Mouse (Mus musculus): ENCODE data around the gene Ctdsp2. TPM values are rescaled to one million over a fixed set of nuclear protein-coding genes. Genes with fewer than 3 reads are reported as not detected.

The Ctdsp2 gene
- polyA plus RNA-seq, 1 experiment = 179 TPM

GRCm38 (mm10) chr10:127003806-127004205, 25.3 kb downstream of the Ctdsp2 start:
- no peak overlapping the region for H3K4me3 ChIP-seq (ENCODE audit: control insufficient read depth, insufficient read depth, low read length)
- DNase-seq = no peak
- H3K27me3 ChIP-seq (ENCODE audit: control insufficient read depth, insufficient read depth, low read length) = no peaks in the 10 kb centered on the region
- no peaks in the 10 kb centered on the region for H3K4me1 ChIP-seq (replicated peaks; ENCODE audit: control insufficient read depth, insufficient read depth, low read length)
- no peak for TF ChIP-seq CTCF (IDR thresholded peaks at IDR 0.05; ENCODE audit: borderline replicate concordance, control insufficient read depth, extremely low read depth, insufficient read depth, low read length, poor library complexity)
- no peak for TF ChIP-seq POLR2A (IDR thresholded peaks at IDR 0.05; ENCODE audit: control insufficient read depth, extremely low read depth, insufficient read depth, low read length, poor library complexity)
- H3K36me3 ChIP-seq (ENCODE audit: control insufficient read depth, insufficient read depth, low read length) = no peaks in the 10 kb centered on the region
- 81% methylated on average over 7 of the region's 7 CpGs for whole genome bisulfite sequencing
- H3K27ac ChIP-seq (ENCODE audit: control insufficient read depth, insufficient read depth, low read length) = no peak overlapping the region

- Histone ChIP-seq H3K4me3 (ENCODE audit: control insufficient read depth, insufficient read depth, low read length) (no peak overlapping the region), H3K27ac (ENCODE audit: control insufficient read depth, insufficient read depth, low read length) (no peak overlapping the region), H3K27me3 (ENCODE audit: control insufficient read depth, insufficient read depth, low read length) (no peaks in the 10 kb centered on the region), H3K36me3 (ENCODE audit: control insufficient read depth, insufficient read depth, low read length) (no peaks in the 10 kb centered on the region), H3K4me1 (replicated peaks; ENCODE audit: control insufficient read depth, insufficient read depth, low read length) (no peaks in the 10 kb centered on the region)
- no peak for DNase-seq
- WGBS = 67% methylated on average over 5 of the region's 5 CpGs
- no peak for TF ChIP-seq POLR2A (IDR thresholded peaks at IDR 0.05; ENCODE audit: control insufficient read depth, extremely low read depth, insufficient read depth, low read length, poor library complexity)
- TF ChIP-seq CTCF (IDR thresholded peaks at IDR 0.05; ENCODE audit: borderline replicate concordance, control insufficient read depth, extremely low read depth, insufficient read depth, low read length, poor library complexity) = no peak
These were observed 38.0 kb downstream of the Ctdsp2 start for GRCm38 (mm10) chr10:127016488-127016887.

DNA sequence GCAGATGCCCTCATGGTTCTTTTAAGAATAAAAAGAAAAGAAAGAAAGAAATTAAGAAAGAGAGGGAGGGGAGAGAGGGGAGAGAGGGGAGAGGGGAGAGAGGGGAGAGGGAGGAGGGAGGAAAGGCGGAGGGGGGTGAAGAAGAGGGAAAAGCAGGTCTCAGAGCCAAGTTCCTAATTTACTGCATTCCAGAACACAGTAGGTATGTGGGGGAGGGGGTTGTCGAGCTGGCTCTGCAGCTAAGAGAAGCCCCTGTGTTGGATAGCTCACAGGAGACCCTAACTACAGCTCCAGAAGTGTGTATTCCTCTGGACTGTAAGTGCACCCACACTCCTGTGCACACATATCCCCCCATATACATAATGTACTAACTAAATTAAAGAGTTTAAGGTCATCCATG, 38.6 kb downstream of the Ctdsp2 start:
- DNase-seq = no peak
- Histone ChIP-seq H3K4me3 (ENCODE audit: control insufficient read depth, insufficient read depth, low read length) (no peak overlapping the region), H3K4me1 (replicated peaks; ENCODE audit: control insufficient read depth, insufficient read depth, low read length) (no peaks in the 10 kb centered on the region), H3K36me3 (ENCODE audit: control insufficient read depth, insufficient read depth, low read length) (no peaks in the 10 kb centered on the region), H3K27ac (ENCODE audit: control insufficient read depth, insufficient read depth, low read length) (no peak overlapping the region), H3K27me3 (ENCODE audit: control insufficient read depth, insufficient read depth, low read length) (no peaks in the 10 kb centered on the region)
- TF ChIP-seq POLR2A (IDR thresholded peaks at IDR 0.05; ENCODE audit: control insufficient read depth, extremely low read depth, insufficient read depth, low read length, poor library complexity) (no peak), CTCF (IDR thresholded peaks at IDR 0.05; ENCODE audit: borderline replicate concordance, control insufficient read depth, extremely low read depth, insufficient read depth, low read length, poor library complexity) (no peak)
- 51% methylated on average over 2 of the region's 2 CpGs for WGBS

GRCm38 (mm10) chr10:127018422-127018821, 39.9 kb downstream of the Ctdsp2 start:
- no peak overlapping the region for H3K27ac ChIP-seq (ENCODE audit: control insufficient read depth, insufficient read depth, low read length)
- WGBS = 93% methylated on average over 16 of the region's 16 CpGs

DNA sequence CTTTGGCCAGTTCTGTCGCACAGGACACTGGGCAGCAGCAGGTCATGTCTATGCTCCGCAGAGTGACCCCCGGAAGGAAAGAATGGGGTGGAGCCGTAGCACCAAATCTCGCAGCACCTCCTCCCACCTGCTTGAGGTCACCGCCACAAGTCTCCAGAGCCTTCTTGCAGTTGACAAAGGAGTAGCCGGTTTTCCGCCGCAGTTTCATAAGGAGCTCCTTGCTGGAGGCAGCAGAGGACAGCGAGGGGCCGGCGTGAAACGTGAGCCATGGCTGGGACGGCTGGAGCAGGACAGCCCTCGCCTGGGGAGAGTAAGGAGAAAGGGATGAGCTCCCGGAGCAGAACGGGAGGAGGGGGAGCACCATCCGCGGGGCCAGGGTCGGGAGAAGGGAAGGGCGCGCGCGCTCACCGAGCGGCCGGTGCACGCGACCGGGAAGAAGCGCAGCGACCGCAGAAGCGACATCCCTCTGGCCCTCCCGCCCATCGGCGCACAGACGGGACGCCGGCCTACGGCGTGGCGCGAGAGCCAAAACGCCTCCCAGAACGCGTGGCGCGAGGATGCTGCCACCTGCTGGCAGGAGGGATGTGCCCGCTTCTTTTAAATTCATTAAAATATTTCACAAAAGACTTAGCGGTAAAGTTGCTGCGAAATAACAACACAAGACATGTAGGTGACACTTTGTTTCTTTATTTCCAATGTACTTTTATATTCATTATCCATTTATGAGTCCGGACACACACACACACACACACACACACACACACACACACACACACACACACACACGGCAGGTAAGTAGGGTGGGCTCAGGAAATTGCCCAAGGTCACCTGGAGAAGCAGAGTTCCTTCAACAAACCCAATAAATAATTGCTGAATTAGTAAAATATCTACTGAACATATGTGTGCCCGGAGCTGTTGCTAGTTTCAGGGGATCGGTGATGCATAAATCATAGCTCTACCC, 52.1 kb downstream of the Ctdsp2 start, which contains the start of gene Tsfm:
Gene Tsfm (minus strand): TSS at position 505 of the 961 bp plus-strand sequence.
- Histone ChIP-seq H3K27me3 (ENCODE audit: control insufficient read depth, insufficient read depth, low read length) (no peaks in the 10 kb centered on the region), H3K27ac (ENCODE audit: control insufficient read depth, insufficient read depth, low read length) (no peak within 1 kb of the TSS), H3K36me3 (ENCODE audit: control insufficient read depth, insufficient read depth, low read length) (no peaks in the 10 kb centered on the region; the same call in 1 of the 2 replicates), H3K4me3 (ENCODE audit: control insufficient read depth, insufficient read depth, low read length) (peak within 1 kb of the TSS; percentile 71), H3K4me1 (replicated peaks; ENCODE audit: control insufficient read depth, insufficient read depth, low read length) (peaks cover 4% of the 10 kb centered on the region; the same call in 1 of the 2 replicates)
- TF ChIP-seq CTCF (IDR thresholded peaks at IDR 0.05; ENCODE audit: borderline replicate concordance, control insufficient read depth, extremely low read depth, insufficient read depth, low read length, poor library complexity) = peak; percentile 94
- TF ChIP-seq POLR2A (IDR thresholded peaks at IDR 0.05; ENCODE audit: control insufficient read depth, extremely low read depth, insufficient read depth, low read length, poor library complexity) = no peak
- peak; percentile 92 for DNase-seq
- WGBS = 5% methylated on average over 56 of the region's 56 CpGs

More at GRCm38 (mm10) chr10:127018422-127018821, 39.9 kb downstream of the Ctdsp2 start:
- no peaks in the 10 kb centered on the region for H3K36me3 ChIP-seq (ENCODE audit: control insufficient read depth, insufficient read depth, low read length)
- H3K4me3 ChIP-seq (ENCODE audit: control insufficient read depth, insufficient read depth, low read length) = no peak overlapping the region
- TF ChIP-seq CTCF (IDR thresholded peaks at IDR 0.05; ENCODE audit: borderline replicate concordance, control insufficient read depth, extremely low read depth, insufficient read depth, low read length, poor library complexity) (no peak), POLR2A (IDR thresholded peaks at IDR 0.05; ENCODE audit: control insufficient read depth, extremely low read depth, insufficient read depth, low read length, poor library complexity) (no peak)
- H3K27me3 ChIP-seq (ENCODE audit: control insufficient read depth, insufficient read depth, low read length) = no peaks in the 10 kb centered on the region
- no peaks in the 10 kb centered on the region for H3K4me1 ChIP-seq (replicated peaks; ENCODE audit: control insufficient read depth, insufficient read depth, low read length)
- DNase-seq = no peak

DNA sequence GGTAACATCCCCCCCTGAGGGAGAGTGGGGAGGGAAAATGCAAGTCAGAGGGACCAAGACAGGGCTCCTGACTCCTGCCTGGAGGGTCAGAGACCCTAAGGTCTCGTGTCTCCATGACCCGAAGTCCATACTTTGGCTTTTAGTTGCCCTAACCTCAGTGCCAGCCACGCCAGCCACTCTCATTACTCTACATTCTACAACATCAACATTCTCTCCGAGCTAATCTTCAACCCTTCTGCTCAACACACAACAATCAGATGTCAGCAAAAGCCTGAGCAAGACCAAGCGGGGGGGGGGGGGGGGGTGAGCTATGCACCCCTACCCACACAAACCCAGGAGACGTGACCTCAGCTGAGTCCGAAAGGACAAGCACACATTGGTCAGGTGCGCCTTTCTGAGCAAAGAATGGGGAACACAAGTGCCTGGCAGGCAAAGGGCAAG, 54.8 kb downstream of the Ctdsp2 start:
- TF ChIP-seq POLR2A (IDR thresholded peaks at IDR 0.05; ENCODE audit: control insufficient read depth, extremely low read depth, insufficient read depth, low read length, poor library complexity) = no peak
- TF ChIP-seq CTCF (IDR thresholded peaks at IDR 0.05; ENCODE audit: borderline replicate concordance, control insufficient read depth, extremely low read depth, insufficient read depth, low read length, poor library complexity) = no peak
- Histone ChIP-seq H3K27me3 (ENCODE audit: control insufficient read depth, insufficient read depth, low read length) (no peaks in the 10 kb centered on the region), H3K27ac (ENCODE audit: control insufficient read depth, insufficient read depth, low read length) (no peak overlapping the region), H3K36me3 (ENCODE audit: control insufficient read depth, insufficient read depth, low read length) (no peaks in the 10 kb centered on the region; the same call in 1 of the 2 replicates), H3K4me1 (replicated peaks; ENCODE audit: control insufficient read depth, insufficient read depth, low read length) (peaks cover 4% of the 10 kb centered on the region; the same call in 1 of the 2 replicates), H3K4me3 (ENCODE audit: control insufficient read depth, insufficient read depth, low read length) (no peak overlapping the region)
- no peak for DNase-seq
- 88% methylated on average over 8 of the region's 8 CpGs for WGBS

Measured in thymus, adult 2 months (tissue).